ENCODE assay signal across 8 mouse cellular contexts in the genomic region with DNA sequence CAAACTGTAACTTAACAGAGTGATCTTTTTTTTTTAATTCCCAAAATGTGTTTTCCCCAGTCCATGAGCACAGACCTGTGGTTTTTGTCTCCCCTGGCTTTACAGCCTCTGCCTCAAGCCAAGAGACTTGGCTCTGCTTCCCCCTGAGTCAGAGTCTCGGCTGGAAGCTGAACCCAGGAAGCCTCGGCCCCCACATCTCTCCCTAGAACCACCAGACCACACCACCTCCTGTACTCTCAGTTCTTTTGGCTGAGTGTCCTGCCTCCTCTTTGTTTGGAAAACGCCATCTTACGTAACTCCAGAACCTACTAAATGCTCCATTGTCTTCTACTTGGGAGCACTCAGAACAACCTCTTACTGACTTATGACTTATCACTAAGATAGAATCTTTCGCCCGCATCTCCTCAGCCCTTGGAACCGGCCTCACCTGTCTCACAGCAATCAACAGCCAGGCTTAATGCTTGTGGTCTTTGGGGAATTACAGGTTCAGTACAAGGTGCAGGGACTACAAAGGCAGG. TPM values are rescaled to one million over a fixed set of nuclear protein-coding genes. Genes with fewer than 3 reads are reported as not detected.
DNase-seq lines count a peak whose midpoint lies in the region; ATAC-seq lines count a peak whose summit lies in the region.
"Had no signal": no experiment of that assay in that cellular context is flagged by ENCODE, and none has a peak within 500 bp of the region (broad histone marks: within the 10 kb centered on the region; RNA-seq: fewer than 3 reads in every experiment).

No protein-coding gene starts in this region.

- no peak overlapping the region for H3K4me2 ChIP-seq in intestine, embryonic 15.5 days (replicated peaks)
- H3K4me2 ChIP-seq in stomach, embryonic 15.5 days: no peak overlapping the region
- H3K4me2 ChIP-seq: neural tube, embryonic 13.5 days had no signal

- 0 out of 2 replicates have a peak overlapping the region, but pooled peaks have one; percentile 22 for H3K27ac ChIP-seq in intestine, embryonic 15.5 days
- H3K27ac ChIP-seq in stomach, embryonic 15.5 days: peak overlapping the region; percentile 12; the same call in 1 of the 2 replicates

- no peaks in the 10 kb centered on the region for H3K9me3 ChIP-seq in intestine, embryonic 15.5 days
- no peaks in the 10 kb centered on the region for H3K9me3 ChIP-seq in stomach, embryonic 15.5 days
- H3K9me3 ChIP-seq: neural tube, embryonic 13.5 days had no signal

- no peaks in the 10 kb centered on the region for H3K27me3 ChIP-seq in intestine, embryonic 15.5 days (replicated peaks)
- no peaks in the 10 kb centered on the region for H3K27me3 ChIP-seq in stomach, embryonic 15.5 days (replicated peaks)
- H3K27me3 ChIP-seq: neural tube, embryonic 13.5 days had no signal

- H3K4me1 ChIP-seq in intestine, embryonic 15.5 days (replicated peaks): peaks cover 8% of the 10 kb centered on the region; the same call in 1 of the 2 replicates
- 0 out of 2 replicates have a peak, but pooled peaks cover 8% of the 10 kb centered on the region for H3K4me1 ChIP-seq in stomach, embryonic 15.5 days

- H3K4me3 ChIP-seq in intestine, embryonic 15.5 days (replicated peaks): no peak overlapping the region
- no peak overlapping the region for H3K4me3 ChIP-seq in stomach, embryonic 15.5 days (replicated peaks)
- H3K4me3 ChIP-seq: neural tube, embryonic 13.5 days had no signal

- no peak overlapping the region for H3K9ac ChIP-seq in intestine, embryonic 15.5 days
- no peak overlapping the region for H3K9ac ChIP-seq in stomach, embryonic 15.5 days
- H3K9ac ChIP-seq: neural tube, embryonic 13.5 days had no signal

- ATAC-seq in intestine, embryonic 15.5 days: peak; percentile 79
- no peak for ATAC-seq in stomach, embryonic 15.5 days (ENCODE audit: insufficient read depth, low FRiP score, low read depth)
- no peak for ATAC-seq in megakaryocyte-erythroid progenitor cell, adult 5-6 weeks (replicated peaks; ENCODE audit: low FRiP score, low TSS enrichment, poor library complexity, severe bottlenecking)

- no peaks in the 10 kb centered on the region for H3K36me3 ChIP-seq in intestine, embryonic 15.5 days
- no peaks in the 10 kb centered on the region for H3K36me3 ChIP-seq in stomach, embryonic 15.5 days
- H3K36me3 ChIP-seq: neural tube, embryonic 13.5 days had no signal

- 48% methylated on average over 7 of the region's 7 CpGs for WGBS in intestine, embryonic 15.5 days
- 50% methylated on average over 7 of the region's 7 CpGs for WGBS in stomach, embryonic 15.5 days

- DNase-seq in 3134 (ENCODE audit: extremely low read depth, insufficient read length, low spot score): peak; percentile 87
- peak; percentile 96 for DNase-seq in 3T3-L1 (ENCODE audit: low read depth, low spot score)
- peak; percentile 72 for DNase-seq in gastrocnemius, adult 18-20 months (ENCODE audit: low spot score)
- no peak for DNase-seq in kidney, adult 9 months

RNA-seq across cellular contexts. Expression of gene Sspn, which starts 36.9 kb away (rescaled TPM):
- total RNA-seq in gastrocnemius, adult 18-20 months (2021): 10 to 100 TPM; 39.5 to 43.1 TPM
- polyA plus RNA-seq in intestine, embryonic 15.5 days (2015; fragmentation: Nextera tagmentation; extraction: Ambion mirVana): 7.7 and 8.6 TPM in 2 replicates
- 11.0 and 11.9 TPM in 2 replicates for polyA plus RNA-seq in stomach, embryonic 15.5 days (2015; fragmentation: Nextera tagmentation; extraction: Ambion mirVana)
- total RNA-seq in megakaryocyte-erythroid progenitor cell, adult 5-6 weeks (2014; fragmentation: Nextera tagmentation): not detected in 2 replicates
- not detected in 2 replicates for total RNA-seq in megakaryocyte-erythroid progenitor cell, adult 5-6 weeks (2017)

Comparison
In these comparisons a context has a peak if more than half of its experiments do, and no peak if none do; other contexts are left out.
1. RNA of gene Sspn, which starts 36.9 kb away (total RNA-seq): 39.5 to 43.1 TPM in gastrocnemius, adult 18-20 months; not detected in megakaryocyte-erythroid progenitor cell, adult 5-6 weeks; every median in the first group is over 10 times any median in the second.